Mouse (Mus musculus) regulatory T cell (primary cell): Measurements from ENCODE around the gene Sult2b1.

Source experiments
- in situ Hi-C: fragments of 300-600 bp; cut with MboI, MseI; formaldehyde crosslinking; loops from one replicate; pipeline ENCODE4 v1.15.1; 2025; ENCODE audit warnings: high pct_unique_total_duplicates

Sult2b1 gene

GRCm38 (mm10) chr7:45726419-45726818, 58.0 kb downstream of the Sult2b1 start:
- in situ Hi-C loops: loop anchor here (10.0 kb wide), 1 partner anchor 1172 kb away; the partner anchor contains the start of gene Nr1h2

GRCm38 (mm10) chr7:45725713-45726112, 58.8 kb downstream of the Sult2b1 start, which contains the start of gene Spaca4:
Gene Spaca4, minus strand, starts transcription at chr7:45725813.
- in situ Hi-C loops: loop anchor here (10.0 kb wide), 1 partner anchor 1171 kb away; the partner anchor contains the start of gene Nr1h2

GRCm38 (mm10) chr7:45725151-45725550, 59.3 kb downstream of the Sult2b1 start:
- in situ Hi-C loops: loop anchor here (10.0 kb wide), 1 partner anchor 1170 kb away; the partner anchor contains the start of gene Nr1h2

- in situ Hi-C loops: loop anchor here (10.0 kb wide), 1 partner anchor 1169 kb away; the partner anchor contains the start of gene Nr1h2
Measured at GRCm38 (mm10) chr7:45723781-45724180, 60.7 kb downstream of the Sult2b1 start.

- in situ Hi-C loops: loop anchor here (10.0 kb wide), 1 partner anchor 1168 kb away; the partner anchor contains the start of gene Nr1h2
Measured at GRCm38 (mm10) chr7:45723301-45723700, 61.2 kb downstream of the Sult2b1 start.

GRCm38 (mm10) chr7:45722348-45722713, 62.1 kb downstream of the Sult2b1 start:
- in situ Hi-C loops: loop anchor here (10.0 kb wide), 1 partner anchor 1168 kb away; the partner anchor contains the start of gene Nr1h2

- in situ Hi-C loops: loop anchor here (10.0 kb wide), 1 partner anchor 1167 kb away; the partner anchor contains the start of gene Nr1h2
Measured at GRCm38 (mm10) chr7:45721642-45722347, 62.7 kb downstream of the Sult2b1 start.

GRCm38 (mm10) chr7:45721234-45721571, 63.3 kb downstream of the Sult2b1 start:
- in situ Hi-C loops: loop anchor here (10.0 kb wide), 1 partner anchor 1166 kb away; the partner anchor contains the start of gene Nr1h2

- in situ Hi-C loops: loop anchor here (10.0 kb wide), 1 partner anchor 1166 kb away; the partner anchor contains the start of gene Nr1h2
Measured at GRCm38 (mm10) chr7:45720413-45721233, 63.8 kb downstream of the Sult2b1 start, which contains the start of gene Fam83e. Gene Fam83e, plus strand, starts transcription at chr7:45721212.

GRCm38 (mm10) chr7:45719738-45720412, 64.6 kb downstream of the Sult2b1 start:
- in situ Hi-C loops: loop anchor here (10.0 kb wide), 1 partner anchor 1165 kb away; the partner anchor contains the start of gene Nr1h2

- in situ Hi-C loops: no loop called here
Measured at GRCm38 (mm10) chr7:45719180-45719579, 65.3 kb downstream of the Sult2b1 start.

- in situ Hi-C loops: no loop called here
Measured at GRCm38 (mm10) chr7:45718331-45718730, 66.1 kb downstream of the Sult2b1 start.

- in situ Hi-C loops: no loop called here
Measured at GRCm38 (mm10) chr7:45717918-45718297, 66.6 kb downstream of the Sult2b1 start, which contains the start of gene Sphk2. Gene Sphk2, minus strand, starts transcription at chr7:45718002.

GRCm38 (mm10) chr7:45716952-45717917, 67.2 kb downstream of the Sult2b1 start:
- in situ Hi-C loops: no loop called here

GRCm38 (mm10) chr7:45716460-45716857, 68.0 kb downstream of the Sult2b1 start:
- in situ Hi-C loops: no loop called here

GRCm38 (mm10) chr7:45715741-45716459, 68.6 kb downstream of the Sult2b1 start:
- in situ Hi-C loops: no loop called here

- in situ Hi-C loops: no loop called here
Measured at GRCm38 (mm10) chr7:45715090-45715708, 69.3 kb downstream of the Sult2b1 start, which contains the start of gene Rpl18. Gene Rpl18, plus strand, starts transcription at chr7:45715457.

- in situ Hi-C loops: no loop called here
Measured at GRCm38 (mm10) chr7:45714630-45715089, 69.8 kb downstream of the Sult2b1 start.
